Comparison of ENCODE assay signal across 25 mouse cellular contexts in the genomic region with DNA sequence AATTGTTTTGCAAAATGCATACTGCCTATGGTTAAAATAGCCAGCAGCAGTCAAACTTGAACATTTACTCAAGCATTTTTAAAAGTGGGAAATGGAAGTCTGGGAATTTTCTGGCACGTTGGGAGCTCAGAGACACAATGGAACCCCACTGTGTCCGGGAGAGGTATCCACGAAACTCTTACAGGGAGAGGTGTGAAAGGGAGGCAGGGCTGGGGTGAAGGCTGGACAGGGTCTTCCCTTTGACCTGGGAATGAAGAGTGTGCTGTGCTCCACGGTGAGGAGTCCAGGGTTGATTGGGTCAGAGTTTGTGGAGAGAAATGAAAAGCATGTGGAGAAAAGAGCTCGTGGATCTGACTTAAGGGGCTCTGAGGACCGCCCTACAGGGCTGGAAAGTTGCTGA. TPM values are rescaled to one million over a fixed set of nuclear protein-coding genes. Genes with fewer than 3 reads are reported as not detected.
"Had no signal": no experiment of that assay in that cellular context is flagged by ENCODE, and none has a peak within 500 bp of the region (broad histone marks: within the 10 kb centered on the region; RNA-seq: fewer than 3 reads in every experiment).

No protein-coding gene starts in this region.

- H3K4me3 ChIP-seq: gastrocnemius, adult 2 months; heart, adult 2 months; heart, embryonic 12.5 days; hindbrain, embryonic 10.5 days; hindbrain, embryonic 12.5 days; intestine, embryonic 15.5 days; layer of hippocampus, adult 2 months; left cerebral cortex, adult 2 months; limb, embryonic 10.5 days; limb, embryonic 12.5 days had no signal

- H3K4me2 ChIP-seq: heart, embryonic 12.5 days; hindbrain, embryonic 12.5 days; hindbrain, embryonic 14.5 days; intestine, embryonic 15.5 days; limb, embryonic 12.5 days; liver, embryonic 11.5 days had no signal

- ATAC-seq: hindbrain, embryonic 16.5 days; inflammation-experienced regulatory T-cells, adult 6 months; intestine, embryonic 15.5 days; intestine, postnatal 0 days had no signal

- H3K36me3 ChIP-seq: heart, embryonic 12.5 days; hindbrain, embryonic 10.5 days; hindbrain, embryonic 12.5 days; intestine, embryonic 15.5 days; limb, embryonic 10.5 days; limb, embryonic 12.5 days had no signal

- H3K4me1 ChIP-seq: heart, embryonic 12.5 days; hindbrain, embryonic 12.5 days; intestine, embryonic 15.5 days; limb, embryonic 12.5 days had no signal

- DNase-seq: gastrocnemius, adult 2 months; gastrocnemius, postnatal 10 days; gastrocnemius, postnatal 25 days; heart, adult 2 months; heart, postnatal 10 days; heart, postnatal 4 days; kidney, adult 18-20 months; kidney, adult 8-10 months; kidney, postnatal 10 days; kidney, postnatal 25 days; kidney, postnatal 4 days; liver had no signal

- H3K9ac ChIP-seq: heart, embryonic 12.5 days; hindbrain, embryonic 12.5 days; hindbrain, embryonic 14.5 days; intestine, embryonic 15.5 days; limb, embryonic 12.5 days had no signal

- H3K9me3 ChIP-seq: intestine, embryonic 15.5 days; limb, embryonic 10.5 days had no signal

- H3K27ac ChIP-seq: gastrocnemius, adult 2 months; heart, adult 2 months; hindbrain, embryonic 10.5 days; hindbrain, embryonic 12.5 days; hindbrain, embryonic 14.5 days; intestine, embryonic 15.5 days; layer of hippocampus, adult 2 months; left cerebral cortex, adult 2 months; limb, embryonic 10.5 days; limb, embryonic 12.5 days had no signal

- H3K27me3 ChIP-seq: heart, embryonic 12.5 days; hindbrain, embryonic 12.5 days; intestine, embryonic 15.5 days; limb, embryonic 12.5 days had no signal

RNA-seq across cellular contexts. Expression of gene Slc15a1, which starts 47.5 kb away (rescaled TPM):
- polyA plus RNA-seq: heart, adult 2 months; heart, embryonic 12.5 days; hindbrain, embryonic 14.5 days; limb, embryonic 10.5 days; limb, embryonic 12.5 days; liver, embryonic 11.5 days had no signal
